Mouse (Mus musculus) lung, embryonic 16.5 days (tissue): ENCODE results near the gene Pram1. TPM values are rescaled to one million over a fixed set of nuclear protein-coding genes. Genes with fewer than 3 reads are reported as not detected.
A peak's percentile ranks its signal among the peaks of the same experiment; 100 is the strongest.

Experiments
- ATAC-seq: fragments of 200-750 bp; cut with Nextera tagmentation; 2 replicates; pipeline ENCODE4 v1.8.0; 2017; ENCODE audit warnings: low read depth, mild to moderate bottlenecking, moderate library complexity
- H3K27ac ChIP-seq: fragments of 300-500 bp; sonication (generic); 2 replicates; pipeline ENCODE4 v1.5.1; 2014; ENCODE audit warnings: mild to moderate bottlenecking, control low read depth, low read length
- H3K27me3 ChIP-seq: fragments of 300-500 bp; sonication (generic); 2 replicates; pipeline ENCODE4 v1.6.1; 2014; ENCODE audit warnings: low read depth, low read length, mixed read lengths; ENCODE audit not compliant: control insufficient read depth, insufficient read depth
- H3K36me3 ChIP-seq: fragments of 300-500 bp; sonication (generic); 2 replicates; pipeline ENCODE4 v1.6.1; 2014; ENCODE audit warnings: low read length; ENCODE audit not compliant: control insufficient read depth, insufficient read depth
- H3K4me1 ChIP-seq: fragments of 300-500 bp; sonication (generic); replicated peaks from 2 replicates; pipeline ENCODE4 v1.6.1; 2014; ENCODE audit warnings: low read length, mixed read lengths; ENCODE audit not compliant: control insufficient read depth, insufficient read depth
- H3K4me2 ChIP-seq: fragments of 300-500 bp; sonication (generic); 2 replicates; pipeline ENCODE4 v1.6.1; 2014; ENCODE audit warnings: low read depth, low read length, control low read depth
- H3K4me3 ChIP-seq: fragments of 300-500 bp; sonication (generic); 2 replicates; pipeline ENCODE4 v1.5.1; 2014; ENCODE audit warnings: mild to moderate bottlenecking, low read length, control low read depth
- H3K9ac ChIP-seq: fragments of 300-500 bp; sonication (generic); 2 replicates; pipeline ENCODE4 v1.6.1; 2014; ENCODE audit warnings: low read length, control low read depth
- H3K9me3 ChIP-seq: fragments of 300-500 bp; sonication (generic); 2 replicates; pipeline ENCODE4 v1.6.1; 2016; ENCODE audit warnings: low read length; ENCODE audit not compliant: control insufficient read depth
- WGBS: fragments of 180-500 bp; shearing (Covaris S2); extraction: QIAGEN DNeasy Blood & Tissue Kit; methylation state at CpG from one replicate; pipeline ENCODE4 v1.1.7; 2014; 5-methylcytosine and 5-hydroxymethylcytosine counted together
- polyA plus RNA-seq: library from polyadenylated mRNA; unstranded; fragments of >200 nt; fragmentation: Nextera tagmentation; extraction: Ambion mirVana; gene quantifications from 2 replicates; pipeline ENCODE4 v1.2.1, GENCODE M21; 2015

Pram1 gene
- polyA plus RNA-seq, 1 experiment from 2014 or later, result 1.1 TPM

DNA sequence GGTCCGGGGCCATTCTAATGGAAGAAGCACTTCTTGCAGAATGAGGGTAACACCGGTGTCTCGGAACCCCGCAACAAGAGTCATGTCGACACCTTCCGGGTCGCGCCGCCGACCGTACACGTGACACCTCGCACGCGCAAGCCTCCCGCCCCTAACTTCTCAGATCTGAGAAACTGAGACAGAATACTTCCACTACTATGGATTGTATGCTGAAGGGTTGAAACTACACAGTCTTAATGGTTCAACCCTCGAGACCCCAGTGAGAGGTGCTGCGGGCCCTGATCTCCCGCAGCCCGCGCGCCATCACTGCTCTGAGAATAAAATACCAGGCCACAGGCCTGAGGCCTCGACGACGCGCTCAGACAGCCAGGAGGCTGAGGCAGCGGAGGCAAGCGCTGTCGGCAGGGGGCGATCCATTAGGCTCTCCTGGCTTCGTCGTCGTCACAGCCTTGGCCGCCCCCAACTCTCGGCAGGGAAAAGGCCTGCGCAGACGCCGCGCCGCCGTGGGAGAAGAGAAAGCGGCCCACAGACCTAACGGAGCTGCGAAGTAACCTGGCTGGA is 46.9 kb downstream of the Pram1 start:
- H3K4me2 ChIP-seq, result peak overlapping the region; percentile 71
- ATAC-seq, result peak; percentile 83
- H3K27ac ChIP-seq, result peak overlapping the region; percentile 95
- H3K4me3 ChIP-seq, result peak overlapping the region; percentile 97
- H3K9me3 ChIP-seq, result no peaks in the 10 kb centered on the region
- under 1% methylated on average over 37 of the region's 44 CpGs for WGBS
- no peaks in the 10 kb centered on the region for H3K27me3 ChIP-seq
- peaks cover 25% of the 10 kb centered on the region for H3K4me1 ChIP-seq
- H3K36me3 ChIP-seq, result no peaks in the 10 kb centered on the region
- H3K9ac ChIP-seq, result peak overlapping the region; percentile 99

DNA sequence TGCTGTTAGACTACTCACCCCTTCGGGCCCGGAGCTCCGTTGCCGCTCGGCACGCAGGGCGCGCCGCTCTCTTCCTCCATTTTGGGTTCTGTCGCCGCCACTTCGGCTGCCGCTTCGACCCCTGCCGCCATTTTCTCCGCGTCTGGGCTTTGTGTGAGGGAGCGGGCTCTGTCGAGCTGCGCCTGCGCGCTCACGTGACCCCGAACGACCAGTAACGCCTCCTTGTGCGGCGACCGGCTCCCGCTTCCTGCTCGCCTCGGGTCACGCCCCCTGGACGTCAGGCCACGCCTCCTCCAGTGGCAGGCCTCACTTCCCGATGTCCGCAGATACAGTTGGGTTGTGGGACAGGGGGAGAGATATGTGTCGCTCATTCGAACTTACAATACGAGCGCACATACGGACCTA is 47.4 kb downstream of the Pram1 start:
- Histone ChIP-seq H3K27me3 (no peaks in the 10 kb centered on the region), H3K9ac (peak overlapping the region; percentile 99), H3K36me3 (no peaks in the 10 kb centered on the region), H3K27ac (peak overlapping the region; percentile 95), H3K4me1 (peaks cover 25% of the 10 kb centered on the region), H3K4me3 (peak overlapping the region; percentile 97), H3K4me2 (peak overlapping the region; percentile 71), H3K9me3 (no peaks in the 10 kb centered on the region)
- ATAC-seq, result peak; percentile 99
- WGBS, result under 1% methylated on average over 42 of the region's 42 CpGs

DNA sequence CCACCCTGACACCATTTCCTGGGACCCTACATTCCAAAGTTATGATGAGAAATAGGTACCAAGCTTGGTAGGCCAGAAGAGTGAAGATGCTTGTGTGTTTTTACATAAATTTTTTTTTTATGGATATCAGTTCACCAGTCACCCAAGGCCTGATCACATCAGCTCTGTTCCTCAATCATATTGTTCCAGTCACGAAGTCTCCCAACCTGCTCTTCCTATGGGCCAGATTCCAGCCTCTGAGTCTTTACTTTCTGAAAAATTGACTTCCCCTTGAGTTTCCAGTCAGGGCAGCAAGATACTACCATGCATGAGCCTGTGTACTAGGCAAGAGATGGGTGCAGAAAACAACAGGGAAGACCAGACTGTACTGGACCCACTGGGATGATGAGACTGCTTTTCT is 48.9 kb downstream of the Pram1 start, which contains the start of gene Hnrnpm:
Hnrnpm (minus strand) TSS at position 101 of the 400 bp plus-strand sequence.
- Histone ChIP-seq H3K9me3 (no peaks in the 10 kb centered on the region), H3K4me1 (peaks cover 25% of the 10 kb centered on the region), H3K4me3 (peak within 1 kb of the TSS; percentile 97), H3K4me2 (peak within 1 kb of the TSS; percentile 71), H3K27ac (no peak within 1 kb of the TSS), H3K27me3 (no peaks in the 10 kb centered on the region), H3K9ac (peak within 1 kb of the TSS; percentile 40), H3K36me3 (peaks cover 3% of the 10 kb centered on the region)
- no peak for ATAC-seq
- 74% methylated on average over 1 of the region's 1 CpGs for WGBS

Other genes starting within 250 kb of the Pram1 start
- gene Zfp101, start 243.4 kb upstream of the Pram1 start, polyA plus RNA-seq, result 19.0 and 19.7 TPM in 2 replicates
- not detected in 2 replicates for gene Actl9, start 205.2 kb upstream of the Pram1 start, polyA plus RNA-seq
- gene Adamts10, start 113.9 kb upstream of the Pram1 start, polyA plus RNA-seq, result 153 and 157 TPM in 2 replicates
- 5.2 and 6.0 TPM in 2 replicates for gene Myo1f, start 82.3 kb upstream of the Pram1 start, polyA plus RNA-seq
- gene Zfp414, start 9.0 kb upstream of the Pram1 start, polyA plus RNA-seq, result 53.0 and 56.2 TPM in 2 replicates
- 315 and 351 TPM in 2 replicates for gene Hnrnpm, start 48.8 kb downstream of the Pram1 start, polyA plus RNA-seq
- gene March2, start 80.6 kb downstream of the Pram1 start, polyA plus RNA-seq, result 61.8 and 72.0 TPM in 2 replicates
- gene Rab11b, start 122.5 kb downstream of the Pram1 start, polyA plus RNA-seq, result 279 and 289 TPM in 2 replicates
- gene Angptl4, start 143.8 kb downstream of the Pram1 start, polyA plus RNA-seq, result 46.1 and 48.3 TPM in 2 replicates
- gene Kank3, start 172.5 kb downstream of the Pram1 start, polyA plus RNA-seq, result 78.8 and 89.6 TPM in 2 replicates
- gene Rps28, start 186.5 kb downstream of the Pram1 start, polyA plus RNA-seq, result 929 and 1,039 TPM in 2 replicates
- gene Ndufa7, start 186.5 kb downstream of the Pram1 start, polyA plus RNA-seq, result 482 and 489 TPM in 2 replicates
- 63.4 and 67.1 TPM in 2 replicates for gene Cd320, start 205.0 kb downstream of the Pram1 start, polyA plus RNA-seq
- gene Gm7029, start 235.8 kb downstream of the Pram1 start, polyA plus RNA-seq, result not detected in 2 replicates